Mouse (Mus musculus) stomach, embryonic 16.5 days (tissue): ENCODE data around the gene Slc35b2. TPM values are rescaled to one million over a fixed set of nuclear protein-coding genes. Genes with fewer than 3 reads are reported as not detected.

Experiments used
- ATAC-seq: fragments of 200-750 bp; cut with Nextera tagmentation; 2 replicates; pipeline ENCODE4 v1.8.0; 2017; ENCODE audit warnings: moderate number of reproducible peaks, moderate TSS enrichment; ENCODE audit not compliant: insufficient read depth, low FRiP score
- H3K27ac ChIP-seq: fragments of 300-500 bp; sonication (generic); 2 replicates; pipeline ENCODE4 v1.5.1; 2014; ENCODE audit warnings: low read length
- H3K27me3 ChIP-seq: fragments of 300-500 bp; sonication (generic); 2 replicates; pipeline ENCODE4 v1.6.1; 2014; ENCODE audit warnings: low read length, control low read depth, mixed read lengths; ENCODE audit not compliant: control insufficient read depth, insufficient read depth
- H3K36me3 ChIP-seq: fragments of 300-500 bp; sonication (generic); 2 replicates; pipeline ENCODE4 v1.6.1; 2014; ENCODE audit warnings: low read length; ENCODE audit not compliant: control insufficient read depth, insufficient read depth
- H3K4me1 ChIP-seq: fragments of 300-500 bp; sonication (generic); 2 replicates; pipeline ENCODE4 v1.6.1; 2014; ENCODE audit warnings: low read length, control low read depth, mixed read lengths; ENCODE audit not compliant: control insufficient read depth, insufficient read depth
- H3K4me2 ChIP-seq: fragments of 300-500 bp; sonication (generic); 2 replicates; pipeline ENCODE4 v1.6.1; 2014; ENCODE audit warnings: low read depth, low read length, mixed read lengths
- H3K4me3 ChIP-seq: fragments of 300-500 bp; sonication (generic); replicated peaks from 2 replicates; pipeline ENCODE4 v1.5.1; 2014; ENCODE audit warnings: mild to moderate bottlenecking, low read length
- H3K9ac ChIP-seq: fragments of 300-500 bp; sonication (generic); 2 replicates; pipeline ENCODE4 v1.6.1; 2014; ENCODE audit warnings: low read length
- H3K9me3 ChIP-seq: fragments of 300-500 bp; sonication (generic); replicated peaks from 2 replicates; pipeline ENCODE4 v1.6.1; 2016; ENCODE audit warnings: low read length, control low read depth; ENCODE audit not compliant: control insufficient read depth
- WGBS: fragments of 180-500 bp; shearing (Covaris S2); extraction: QIAGEN DNeasy Blood & Tissue Kit; methylation state at CpG from one replicate; pipeline ENCODE4 v1.1.7; 2014; 5-methylcytosine and 5-hydroxymethylcytosine counted together
- polyA plus RNA-seq: library from polyadenylated mRNA; unstranded; fragments of >200 nt; fragmentation: Nextera tagmentation; extraction: Ambion mirVana; gene quantifications from 2 replicates; pipeline ENCODE4 v1.2.1, GENCODE M21; 2015

The Slc35b2 gene
- polyA plus RNA-seq, 1 experiment from 2014 or later = 117 TPM

DNA sequence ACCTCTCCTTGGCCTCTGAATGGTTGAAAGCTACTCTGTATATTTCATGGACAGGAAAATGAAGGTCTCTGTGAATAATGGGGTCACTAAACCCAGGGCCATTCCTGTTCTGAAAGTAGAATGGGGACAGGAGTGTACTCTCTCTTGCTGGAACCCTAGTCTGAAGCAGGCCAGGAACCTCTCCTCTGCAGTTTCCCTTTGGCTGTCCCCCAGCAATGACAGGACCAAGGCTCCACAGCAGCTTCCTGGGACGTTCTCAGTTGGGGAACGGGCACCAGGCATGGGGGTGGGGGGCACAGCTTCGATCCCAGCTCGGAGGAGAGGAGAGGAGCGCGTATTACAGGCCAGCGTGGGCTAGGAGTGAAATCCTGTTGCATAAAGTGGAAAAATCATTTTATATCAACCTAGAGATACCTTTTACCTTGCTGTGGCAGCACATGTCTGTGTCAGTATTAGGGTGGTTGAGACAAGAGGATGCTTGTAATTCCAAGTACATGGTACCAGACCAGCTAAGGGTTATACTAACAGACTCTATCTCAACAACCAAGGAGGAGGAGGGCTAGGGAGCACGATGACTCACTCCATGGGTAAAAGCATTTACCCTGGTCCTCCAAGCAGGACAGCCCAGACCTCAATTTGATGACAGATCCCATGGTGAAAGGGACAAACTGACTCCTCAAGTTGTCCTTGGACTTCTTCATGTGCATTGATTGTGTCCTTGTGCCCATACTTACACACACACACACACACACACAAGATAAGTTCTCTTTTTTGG, 11.6 kb downstream of the Slc35b2 start:
- H3K27ac ChIP-seq = peak overlapping the region; percentile 99
- peaks cover 16% of the 10 kb centered on the region for H3K36me3 ChIP-seq
- ATAC-seq = no peak
- no peak overlapping the region for H3K4me2 ChIP-seq
- H3K4me3 ChIP-seq = no peak overlapping the region
- 89% methylated on average over 8 of the region's 8 CpGs for WGBS
- no peaks in the 10 kb centered on the region for H3K9me3 ChIP-seq
- H3K27me3 ChIP-seq = no peaks in the 10 kb centered on the region
- peak overlapping the region; percentile 95; the same call in 1 of the 2 replicates for H3K9ac ChIP-seq
- peaks cover 17% of the 10 kb centered on the region for H3K4me1 ChIP-seq

DNA sequence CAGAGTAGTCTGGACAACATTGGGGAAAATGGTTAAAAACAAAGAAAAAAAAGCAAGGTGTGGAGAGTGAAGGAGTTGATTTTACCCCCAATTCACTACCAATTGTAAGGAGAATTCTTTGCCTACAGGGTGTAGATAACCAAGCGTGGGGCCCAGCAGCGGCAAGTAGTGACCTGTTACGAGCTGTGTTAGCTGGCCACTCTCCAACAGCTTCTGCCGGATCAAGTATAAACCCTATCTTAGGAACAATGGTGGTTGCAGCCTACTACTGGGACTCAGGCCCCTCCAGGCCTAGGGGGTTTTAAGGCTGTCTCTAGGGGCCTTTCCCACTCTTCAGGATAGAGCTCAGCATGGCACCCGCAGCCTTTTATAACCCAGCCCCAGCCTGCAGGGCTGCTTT, 14.6 kb downstream of the Slc35b2 start:
- H3K9me3 ChIP-seq = no peaks in the 10 kb centered on the region
- no peak for ATAC-seq
- no peaks in the 10 kb centered on the region for H3K27me3 ChIP-seq
- peaks cover 18% of the 10 kb centered on the region for H3K4me1 ChIP-seq
- H3K4me3 ChIP-seq = no peak overlapping the region
- 41% methylated on average over 5 of the region's 5 CpGs for WGBS
- no peak overlapping the region for H3K9ac ChIP-seq
- no peaks in the 10 kb centered on the region for H3K36me3 ChIP-seq
- H3K4me2 ChIP-seq = peak overlapping the region; percentile 18; the same call in 1 of the 2 replicates
- peak overlapping the region; percentile 89 for H3K27ac ChIP-seq

GRCm38 (mm10) chr17:45578843-45579242, 15.2 kb downstream of the Slc35b2 start:
- no peaks in the 10 kb centered on the region for H3K36me3 ChIP-seq
- no peaks in the 10 kb centered on the region for H3K9me3 ChIP-seq
- no peaks in the 10 kb centered on the region for H3K27me3 ChIP-seq
- peak overlapping the region; percentile 89 for H3K27ac ChIP-seq
- ATAC-seq = no peak
- H3K4me1 ChIP-seq = peaks cover 18% of the 10 kb centered on the region
- no peak overlapping the region for H3K9ac ChIP-seq
- 74% methylated on average over 7 of the region's 7 CpGs for WGBS
- no peak overlapping the region for H3K4me2 ChIP-seq
- H3K4me3 ChIP-seq = no peak overlapping the region

DNA sequence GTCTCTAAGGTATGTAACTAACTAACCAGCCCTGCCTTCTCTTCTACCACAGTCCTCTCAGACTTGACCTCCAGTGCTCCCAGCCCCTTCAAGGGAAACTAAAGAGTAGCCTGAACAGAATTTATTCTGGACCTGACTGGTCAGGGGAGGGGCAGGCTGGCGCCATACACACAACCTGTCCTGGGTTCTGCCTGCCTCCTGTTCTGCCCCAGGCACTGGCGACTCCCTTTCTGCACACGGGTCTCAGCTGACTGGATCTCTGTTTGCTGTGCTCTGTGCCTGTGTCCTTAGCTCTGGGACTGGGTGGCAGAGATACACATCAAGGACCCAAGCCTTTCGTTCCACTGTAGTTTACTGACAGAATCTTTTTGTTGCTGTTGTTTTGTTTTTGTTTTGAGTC, 15.9 kb downstream of the Slc35b2 start:
- H3K4me2 ChIP-seq = no peak overlapping the region
- 0 out of 2 replicates have a peak overlapping the region, but pooled peaks have one; percentile 32 for H3K27ac ChIP-seq
- no peak overlapping the region for H3K9ac ChIP-seq
- no peak overlapping the region for H3K4me3 ChIP-seq
- no peaks in the 10 kb centered on the region for H3K9me3 ChIP-seq
- no peaks in the 10 kb centered on the region for H3K36me3 ChIP-seq
- no peak for ATAC-seq
- no peaks in the 10 kb centered on the region for H3K27me3 ChIP-seq
- WGBS = 70% methylated on average over 4 of the region's 4 CpGs
- peaks cover 19% of the 10 kb centered on the region for H3K4me1 ChIP-seq

GRCm38 (mm10) chr17:45580958-45581477, 17.3 kb downstream of the Slc35b2 start:
- Histone ChIP-seq H3K4me3 (no peak overlapping the region), H3K9me3 (no peaks in the 10 kb centered on the region), H3K27ac (peak overlapping the region; percentile 74), H3K27me3 (no peaks in the 10 kb centered on the region), H3K36me3 (no peaks in the 10 kb centered on the region), H3K9ac (peak overlapping the region; percentile 32; the same call in 1 of the 2 replicates), H3K4me2 (peak overlapping the region; percentile 25), H3K4me1 (peaks cover 27% of the 10 kb centered on the region)
- 24% methylated on average over 12 of the region's 12 CpGs for WGBS
- peak; percentile 26; the same call in 1 of the 2 replicates for ATAC-seq

- H3K4me2 ChIP-seq = peak overlapping the region; percentile 25
- no peak; the same call in 1 of the 2 replicates for ATAC-seq
- H3K27ac ChIP-seq = peak overlapping the region; percentile 74
- no peaks in the 10 kb centered on the region for H3K9me3 ChIP-seq
- WGBS = 2% methylated on average over 2 of the region's 2 CpGs
- H3K9ac ChIP-seq = no peak overlapping the region
- no peaks in the 10 kb centered on the region for H3K27me3 ChIP-seq
- H3K36me3 ChIP-seq = peaks cover under 1% of the 10 kb centered on the region; the same call in 1 of the 2 replicates
- H3K4me3 ChIP-seq = no peak overlapping the region
- H3K4me1 ChIP-seq = peaks cover 28% of the 10 kb centered on the region
Measured at GRCm38 (mm10) chr17:45581567-45581983, 17.9 kb downstream of the Slc35b2 start.

GRCm38 (mm10) chr17:45582188-45582587, 18.5 kb downstream of the Slc35b2 start:
- 84% methylated on average over 6 of the region's 6 CpGs for WGBS
- Histone ChIP-seq H3K4me3 (no peak overlapping the region), H3K9me3 (no peaks in the 10 kb centered on the region), H3K27ac (no peak overlapping the region), H3K4me2 (no peak overlapping the region), H3K36me3 (peaks cover 6% of the 10 kb centered on the region; the same call in 1 of the 2 replicates), H3K27me3 (no peaks in the 10 kb centered on the region), H3K4me1 (peaks cover 28% of the 10 kb centered on the region), H3K9ac (no peak overlapping the region)
- ATAC-seq = no peak

GRCm38 (mm10) chr17:45582715-45583355, 19.2 kb downstream of the Slc35b2 start:
- no peak overlapping the region for H3K27ac ChIP-seq
- 53% methylated on average over 6 of the region's 6 CpGs for WGBS
- H3K27me3 ChIP-seq = no peaks in the 10 kb centered on the region
- H3K9ac ChIP-seq = no peak overlapping the region
- H3K9me3 ChIP-seq = no peaks in the 10 kb centered on the region
- no peak overlapping the region for H3K4me3 ChIP-seq
- H3K36me3 ChIP-seq = peaks cover 7% of the 10 kb centered on the region; the same call in 1 of the 2 replicates
- peaks cover 28% of the 10 kb centered on the region for H3K4me1 ChIP-seq
- no peak overlapping the region for H3K4me2 ChIP-seq
- no peak for ATAC-seq
